Mouse (Mus musculus): ENCODE results near the gene Bsnd. TPM values are rescaled to one million over a fixed set of nuclear protein-coding genes. Genes with fewer than 3 reads are reported as not detected.

Gene Bsnd
- total RNA-seq, 1 experiment, result 0.09 TPM

GRCm38 (mm10) chr4:106462016-106462415, 30.1 kb downstream of the Bsnd start:
- Histone ChIP-seq H3K9me3 (ENCODE audit: control insufficient read depth, insufficient read depth, low read depth, low read length) (no peaks in the 10 kb centered on the region), H3K36me3 (ENCODE audit: control insufficient read depth, insufficient read depth, low read length, poor library complexity, severe bottlenecking) (no peaks in the 10 kb centered on the region; the same call in 1 of the 2 replicates), H3K27ac (ENCODE audit: insufficient read depth, low read depth, low read length, poor library complexity, severe bottlenecking) (no peak overlapping the region), H3K4me1 (ENCODE audit: control insufficient read depth in 2 of 2, insufficient read depth in 2 of 2, low read length in 2 of 2, poor library complexity in 1 of 2) (peaks cover 0 to 12% of the 10 kb centered on the region in 2 experiments; a peak in 1 of 4 replicates), H3K4me3 (ENCODE audit: insufficient read depth in 1 of 2, low read depth in 1 of 2, low read length in 2 of 2, poor library complexity in 1 of 2, severe bottlenecking in 1 of 2) (no peak overlapping the region), H3K9ac (ENCODE audit: insufficient read depth, low read depth, low read length, poor library complexity, severe bottlenecking) (no peak overlapping the region)
- DNase-seq (ENCODE audit: low read depth, low spot score), result no peak
- in situ Hi-C loops (cut with MboI; ENCODE audit: low sequenced_read_pairs in 2 of 2, unreplicated experiment in 2 of 2), result no loop called here
- TF ChIP-seq ZC3H11A (IDR thresholded peaks at IDR 0.05; ENCODE audit: borderline replicate concordance, low read depth, low read length), result no peak
- TF ChIP-seq ZNF384 (IDR thresholded peaks at IDR 0.05; ENCODE audit: low read depth, low read length), result no peak
- TF ChIP-seq HCFC1 (IDR thresholded peaks at IDR 0.05; ENCODE audit: borderline replicate concordance, insufficient read depth, low read length), result no peak
- TF ChIP-seq CHD2 (IDR thresholded peaks at IDR 0.05; ENCODE audit: low read depth, low read length), result no peak
- TF ChIP-seq MAFK (IDR thresholded peaks at IDR 0.05; ENCODE audit: insufficient read depth, low read depth, low read length), result no peak

- H3K4me3 ChIP-seq (ENCODE audit: insufficient read depth in 1 of 2, low read depth in 1 of 2, low read length in 2 of 2, poor library complexity in 1 of 2, severe bottlenecking in 1 of 2), result no peak overlapping the region
- no peaks in the 10 kb centered on the region for H3K4me1 ChIP-seq (ENCODE audit: control insufficient read depth in 2 of 2, insufficient read depth in 2 of 2, low read length in 2 of 2, poor library complexity in 1 of 2)
- H3K36me3 ChIP-seq (ENCODE audit: control insufficient read depth, insufficient read depth, low read length, poor library complexity, severe bottlenecking), result no peaks in the 10 kb centered on the region
- no peak for TF ChIP-seq ZNF384 (IDR thresholded peaks at IDR 0.05; ENCODE audit: low read depth, low read length)
- no peak for TF ChIP-seq HCFC1 (IDR thresholded peaks at IDR 0.05; ENCODE audit: borderline replicate concordance, insufficient read depth, low read length)
- no peak for TF ChIP-seq MAFK (IDR thresholded peaks at IDR 0.05; ENCODE audit: insufficient read depth, low read depth, low read length)
- TF ChIP-seq ZC3H11A (IDR thresholded peaks at IDR 0.05; ENCODE audit: borderline replicate concordance, low read depth, low read length), result no peak
- TF ChIP-seq CHD2 (IDR thresholded peaks at IDR 0.05; ENCODE audit: low read depth, low read length), result no peak
- H3K9ac ChIP-seq (ENCODE audit: insufficient read depth, low read depth, low read length, poor library complexity, severe bottlenecking), result no peak overlapping the region
- no peak for DNase-seq (ENCODE audit: low read depth, low spot score)
- in situ Hi-C loops (cut with MboI; ENCODE audit: low sequenced_read_pairs in 2 of 2, unreplicated experiment in 2 of 2), result no loop called here
- H3K9me3 ChIP-seq (ENCODE audit: control insufficient read depth, insufficient read depth, low read depth, low read length), result no peaks in the 10 kb centered on the region
- H3K27ac ChIP-seq (ENCODE audit: insufficient read depth, low read depth, low read length, poor library complexity, severe bottlenecking), result no peak overlapping the region
These were observed 37.5 kb downstream of the Bsnd start for GRCm38 (mm10) chr4:106454541-106454940.

GRCm38 (mm10) chr4:106453516-106453915, 38.6 kb downstream of the Bsnd start:
- Histone ChIP-seq H3K4me3 (ENCODE audit: insufficient read depth in 1 of 2, low read depth in 1 of 2, low read length in 2 of 2, poor library complexity in 1 of 2, severe bottlenecking in 1 of 2) (no peak overlapping the region), H3K4me1 (ENCODE audit: control insufficient read depth in 2 of 2, insufficient read depth in 2 of 2, low read length in 2 of 2, poor library complexity in 1 of 2) (no peaks in the 10 kb centered on the region), H3K9me3 (ENCODE audit: control insufficient read depth, insufficient read depth, low read depth, low read length) (no peaks in the 10 kb centered on the region), H3K9ac (ENCODE audit: insufficient read depth, low read depth, low read length, poor library complexity, severe bottlenecking) (no peak overlapping the region), H3K27ac (ENCODE audit: insufficient read depth, low read depth, low read length, poor library complexity, severe bottlenecking) (no peak overlapping the region), H3K36me3 (ENCODE audit: control insufficient read depth, insufficient read depth, low read length, poor library complexity, severe bottlenecking) (no peaks in the 10 kb centered on the region)
- TF ChIP-seq ZC3H11A (IDR thresholded peaks at IDR 0.05; ENCODE audit: borderline replicate concordance, low read depth, low read length) (no peak), HCFC1 (IDR thresholded peaks at IDR 0.05; ENCODE audit: borderline replicate concordance, insufficient read depth, low read length) (no peak), ZNF384 (IDR thresholded peaks at IDR 0.05; ENCODE audit: low read depth, low read length) (no peak), CHD2 (IDR thresholded peaks at IDR 0.05; ENCODE audit: low read depth, low read length) (no peak), MAFK (IDR thresholded peaks at IDR 0.05; ENCODE audit: insufficient read depth, low read depth, low read length) (no peak)
- DNase-seq (ENCODE audit: low read depth, low spot score), result no peak
- in situ Hi-C loops (cut with MboI; ENCODE audit: low sequenced_read_pairs in 2 of 2, unreplicated experiment in 2 of 2), result no loop called here

- DNase-seq (ENCODE audit: low read depth, low spot score), result no peak
- H3K27ac ChIP-seq (ENCODE audit: insufficient read depth, low read depth, low read length, poor library complexity, severe bottlenecking), result no peak overlapping the region
- in situ Hi-C loops (cut with MboI; ENCODE audit: low sequenced_read_pairs in 2 of 2, unreplicated experiment in 2 of 2), result no loop called here
- H3K9ac ChIP-seq (ENCODE audit: insufficient read depth, low read depth, low read length, poor library complexity, severe bottlenecking), result no peak overlapping the region
- no peaks in the 10 kb centered on the region for H3K9me3 ChIP-seq (ENCODE audit: control insufficient read depth, insufficient read depth, low read depth, low read length)
- H3K4me3 ChIP-seq (ENCODE audit: insufficient read depth in 1 of 2, low read depth in 1 of 2, low read length in 2 of 2, poor library complexity in 1 of 2, severe bottlenecking in 1 of 2), result no peak overlapping the region
- TF ChIP-seq HCFC1 (IDR thresholded peaks at IDR 0.05; ENCODE audit: borderline replicate concordance, insufficient read depth, low read length), result no peak
- TF ChIP-seq ZC3H11A (IDR thresholded peaks at IDR 0.05; ENCODE audit: borderline replicate concordance, low read depth, low read length), result no peak
- no peak for TF ChIP-seq CHD2 (IDR thresholded peaks at IDR 0.05; ENCODE audit: low read depth, low read length)
- no peak for TF ChIP-seq ZNF384 (IDR thresholded peaks at IDR 0.05; ENCODE audit: low read depth, low read length)
- TF ChIP-seq MAFK (IDR thresholded peaks at IDR 0.05; ENCODE audit: insufficient read depth, low read depth, low read length), result no peak
- no peaks in the 10 kb centered on the region for H3K4me1 ChIP-seq (ENCODE audit: control insufficient read depth in 2 of 2, insufficient read depth in 2 of 2, low read length in 2 of 2, poor library complexity in 1 of 2)
- H3K36me3 ChIP-seq (ENCODE audit: control insufficient read depth, insufficient read depth, low read length, poor library complexity, severe bottlenecking), result no peaks in the 10 kb centered on the region
These were observed 39.0 kb downstream of the Bsnd start for GRCm38 (mm10) chr4:106453108-106453507.

- Histone ChIP-seq H3K9me3 (ENCODE audit: control insufficient read depth, insufficient read depth, low read depth, low read length) (no peaks in the 10 kb centered on the region), H3K27ac (ENCODE audit: insufficient read depth, low read depth, low read length, poor library complexity, severe bottlenecking) (no peak overlapping the region), H3K4me1 (ENCODE audit: control insufficient read depth in 2 of 2, insufficient read depth in 2 of 2, low read length in 2 of 2, poor library complexity in 1 of 2) (peaks cover 0 to 3% of the 10 kb centered on the region in 2 experiments; a peak in 1 of 4 replicates), H3K9ac (ENCODE audit: insufficient read depth, low read depth, low read length, poor library complexity, severe bottlenecking) (no peak overlapping the region), H3K4me3 (ENCODE audit: insufficient read depth in 1 of 2, low read depth in 1 of 2, low read length in 2 of 2, poor library complexity in 1 of 2, severe bottlenecking in 1 of 2) (no peak overlapping the region), H3K36me3 (ENCODE audit: control insufficient read depth, insufficient read depth, low read length, poor library complexity, severe bottlenecking) (no peaks in the 10 kb centered on the region)
- no peak for DNase-seq (ENCODE audit: low read depth, low spot score)
- in situ Hi-C loops (cut with MboI; ENCODE audit: low sequenced_read_pairs in 2 of 2, unreplicated experiment in 2 of 2), result no loop called here
- TF ChIP-seq ZC3H11A (IDR thresholded peaks at IDR 0.05; ENCODE audit: borderline replicate concordance, low read depth, low read length) (no peak), HCFC1 (IDR thresholded peaks at IDR 0.05; ENCODE audit: borderline replicate concordance, insufficient read depth, low read length) (no peak), ZNF384 (IDR thresholded peaks at IDR 0.05; ENCODE audit: low read depth, low read length) (no peak), MAFK (IDR thresholded peaks at IDR 0.05; ENCODE audit: insufficient read depth, low read depth, low read length) (no peak), CHD2 (IDR thresholded peaks at IDR 0.05; ENCODE audit: low read depth, low read length) (no peak)
These were observed 39.7 kb downstream of the Bsnd start for GRCm38 (mm10) chr4:106452401-106452800.

Measured in ES-E14 (cell line).